Mouse (Mus musculus): ENCODE data around the gene Enpep.

The Enpep gene

GRCm38 (mm10) chr3:129312511-129312910, 20.0 kb downstream of the Enpep start:
- DNase-seq (ENCODE audit: low spot score in 2 of 2), result no peak

DNA sequence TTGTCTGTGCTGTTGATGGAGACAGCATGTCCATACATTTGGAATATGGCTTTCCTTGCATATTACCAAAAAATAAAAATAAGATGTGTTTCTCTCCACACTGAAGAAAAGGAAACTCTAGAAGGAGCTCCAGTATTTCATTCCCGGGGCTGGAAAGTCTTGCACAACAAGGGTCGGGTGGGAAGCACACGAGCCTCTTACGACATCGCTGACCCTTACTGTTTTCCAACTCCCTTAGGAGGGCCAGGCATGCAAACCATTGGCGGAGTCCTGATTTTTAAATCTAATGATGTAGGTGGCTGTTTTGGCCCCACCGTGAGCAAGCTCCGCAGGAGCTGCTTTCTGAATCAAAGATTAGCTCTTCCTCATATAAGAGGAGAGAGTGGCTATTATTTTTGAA, 20.6 kb downstream of the Enpep start:
- no peak for DNase-seq (ENCODE audit: low spot score in 2 of 2)

- no peak for DNase-seq (ENCODE audit: low spot score in 2 of 2)
Measured at GRCm38 (mm10) chr3:129309926-129310325, 22.6 kb downstream of the Enpep start.

DNA sequence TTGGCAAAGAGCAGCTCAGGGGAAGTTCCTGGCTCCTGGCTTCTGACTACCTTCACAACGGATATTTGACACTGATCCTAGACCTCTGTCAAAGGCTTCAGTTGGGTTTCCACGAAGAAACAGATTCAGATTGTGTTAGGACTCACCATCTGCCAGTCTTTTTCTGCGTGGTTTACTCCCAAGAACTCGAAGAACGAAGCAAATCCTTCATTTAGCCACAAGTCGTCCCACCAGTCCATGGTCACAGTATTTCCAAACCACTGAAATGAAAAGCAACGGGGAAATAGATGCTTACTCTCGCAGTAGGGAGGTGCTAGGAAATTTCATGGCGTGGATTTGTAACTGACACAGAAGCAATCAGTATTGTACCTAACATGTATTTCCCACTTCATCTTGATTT, 23.6 kb downstream of the Enpep start:
- DNase-seq (ENCODE audit: low spot score in 2 of 2), result no peak

GRCm38 (mm10) chr3:129308102-129308752, 24.3 kb downstream of the Enpep start:
- peak; percentile 10 to 43 for DNase-seq (ENCODE audit: low spot score in 2 of 2)

DNA sequence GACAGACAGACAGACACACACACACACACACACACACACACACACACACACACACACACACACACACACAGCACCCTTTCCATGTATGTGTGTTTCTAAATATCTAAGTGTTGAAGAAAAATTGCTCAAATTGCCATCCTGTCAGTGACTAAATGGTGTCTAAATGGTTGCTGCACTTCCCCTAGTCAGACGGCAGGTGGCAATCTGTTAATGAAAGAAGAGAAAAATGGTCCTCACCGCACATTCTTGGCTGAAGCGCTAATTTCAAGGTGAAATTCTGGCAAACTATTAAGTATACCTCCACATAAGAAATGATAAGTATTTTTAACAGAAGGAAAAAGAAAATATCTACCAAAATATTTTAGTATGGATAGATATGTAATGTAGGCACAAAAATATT, 28.6 kb downstream of the Enpep start:
- peak in 1 of 2 experiments; percentile 30 for DNase-seq (ENCODE audit: low spot score in 2 of 2)

- DNase-seq (ENCODE audit: low spot score in 2 of 2), result peak in 1 of 2 experiments; percentile 10
Measured at GRCm38 (mm10) chr3:129299874-129300273, 32.6 kb downstream of the Enpep start.

- DNase-seq (ENCODE audit: low spot score in 2 of 2), result no peak
Measured at GRCm38 (mm10) chr3:129298606-129299005, 33.9 kb downstream of the Enpep start.

- no peak for DNase-seq (ENCODE audit: low spot score in 2 of 2)
Measured at GRCm38 (mm10) chr3:129296994-129297393, 35.5 kb downstream of the Enpep start.

GRCm38 (mm10) chr3:129295883-129296282, 36.6 kb downstream of the Enpep start:
- no peak for DNase-seq (ENCODE audit: low spot score in 2 of 2)

DNA sequence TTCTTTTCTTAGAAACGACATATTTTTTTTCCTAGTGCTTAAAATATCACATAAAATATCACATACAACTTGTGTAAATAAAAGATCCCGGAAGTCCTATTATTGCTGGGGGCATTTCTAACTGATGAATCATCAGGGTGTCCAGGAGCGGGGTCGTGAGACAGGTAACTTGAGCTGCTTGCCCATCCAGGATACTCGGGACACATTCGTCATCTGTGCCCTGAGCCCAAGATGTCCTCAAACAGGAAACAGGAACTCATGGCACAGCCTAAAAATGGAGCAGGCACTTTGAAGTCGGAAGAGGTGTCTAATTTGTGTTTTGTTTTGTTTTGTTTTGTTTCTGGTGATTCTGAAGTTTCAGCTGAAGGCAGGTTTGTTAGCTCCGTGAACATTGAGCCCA, 43.0 kb downstream of the Enpep start:
- no peak for DNase-seq (ENCODE audit: low spot score in 2 of 2)

GRCm38 (mm10) chr3:129287140-129287539, 45.4 kb downstream of the Enpep start:
- no peak for DNase-seq (ENCODE audit: low spot score in 2 of 2)

GRCm38 (mm10) chr3:129286426-129286825, 46.1 kb downstream of the Enpep start:
- no peak for DNase-seq (ENCODE audit: low spot score in 2 of 2)

DNA sequence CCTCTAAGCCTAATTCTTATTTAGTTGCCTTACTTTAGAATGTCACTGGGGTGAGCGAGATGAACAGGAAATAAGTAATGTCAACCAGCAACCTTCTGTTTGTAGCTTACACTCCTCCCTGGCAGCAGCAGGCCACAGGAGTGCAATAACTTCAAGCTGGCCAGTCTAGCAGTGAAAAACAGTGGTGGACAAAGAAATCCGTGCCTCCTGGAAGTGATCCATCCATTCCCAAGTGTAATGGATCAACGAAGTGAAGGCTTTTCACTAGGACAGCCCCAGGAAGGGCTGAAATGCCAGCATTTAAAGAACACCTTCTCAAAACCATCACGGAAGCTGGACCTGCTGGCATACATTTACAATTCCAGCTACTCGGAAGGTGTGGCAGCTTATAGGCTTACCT, 48.2 kb downstream of the Enpep start:
- DNase-seq (ENCODE audit: low spot score in 2 of 2), result no peak

- no peak for DNase-seq (ENCODE audit: low spot score in 2 of 2)
Measured at GRCm38 (mm10) chr3:129279441-129279840, 53.1 kb downstream of the Enpep start.

DNA sequence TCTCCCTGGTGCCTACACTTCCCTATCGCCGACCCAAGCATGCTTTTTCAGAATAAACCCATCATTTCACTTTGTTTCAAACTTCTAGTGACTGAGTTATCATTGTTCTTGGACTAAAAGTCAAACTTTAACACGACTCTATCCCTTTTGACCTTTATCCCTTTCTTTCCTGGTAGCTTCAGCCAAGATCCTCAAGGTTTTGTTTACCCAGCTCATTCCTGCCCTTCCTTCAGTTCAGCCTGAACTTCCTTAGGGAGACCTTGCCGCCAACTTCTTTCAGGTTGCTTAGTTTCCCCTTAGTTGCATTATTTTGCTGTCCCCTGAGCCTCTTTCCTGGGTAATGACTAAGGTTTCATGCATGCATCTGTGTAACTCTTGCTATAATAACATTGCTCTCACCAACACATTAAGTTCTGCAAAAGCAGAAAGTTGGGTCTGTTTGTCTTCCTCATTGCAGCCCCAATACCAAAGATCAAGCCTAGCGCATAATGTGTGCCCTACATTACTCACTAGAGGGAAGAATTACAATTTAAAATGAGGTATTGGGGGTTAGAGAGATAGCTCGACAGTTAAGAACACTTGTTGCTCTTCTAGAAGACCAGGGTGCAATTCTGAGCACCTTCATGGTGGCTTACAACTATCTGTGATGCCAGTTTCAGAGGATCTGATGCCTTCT, 59.2 kb downstream of the Enpep start:
- DNase-seq (ENCODE audit: low spot score in 2 of 2), result no peak

DNA sequence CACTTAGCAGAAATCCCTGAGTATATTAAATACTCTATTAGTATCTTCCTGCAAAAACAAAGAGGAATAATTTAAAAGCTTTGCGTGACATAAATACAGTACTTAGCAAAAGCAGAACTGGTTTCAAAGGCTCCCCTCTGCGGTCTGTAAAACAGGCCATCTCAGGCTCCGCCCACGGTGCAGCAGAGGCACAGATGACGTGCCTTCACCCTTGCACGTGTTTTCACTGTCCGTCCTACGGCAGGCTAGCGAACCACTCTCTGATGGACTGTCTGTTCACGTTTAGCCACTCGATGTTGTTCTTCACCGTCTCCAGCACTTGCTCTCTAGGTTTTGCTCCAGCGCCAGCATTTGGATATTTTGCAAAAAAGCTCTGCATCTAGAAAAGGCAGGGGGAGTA, 62.5 kb downstream of the Enpep start:
- DNase-seq (ENCODE audit: low spot score in 2 of 2), result peak; percentile 47 to 48

DNA sequence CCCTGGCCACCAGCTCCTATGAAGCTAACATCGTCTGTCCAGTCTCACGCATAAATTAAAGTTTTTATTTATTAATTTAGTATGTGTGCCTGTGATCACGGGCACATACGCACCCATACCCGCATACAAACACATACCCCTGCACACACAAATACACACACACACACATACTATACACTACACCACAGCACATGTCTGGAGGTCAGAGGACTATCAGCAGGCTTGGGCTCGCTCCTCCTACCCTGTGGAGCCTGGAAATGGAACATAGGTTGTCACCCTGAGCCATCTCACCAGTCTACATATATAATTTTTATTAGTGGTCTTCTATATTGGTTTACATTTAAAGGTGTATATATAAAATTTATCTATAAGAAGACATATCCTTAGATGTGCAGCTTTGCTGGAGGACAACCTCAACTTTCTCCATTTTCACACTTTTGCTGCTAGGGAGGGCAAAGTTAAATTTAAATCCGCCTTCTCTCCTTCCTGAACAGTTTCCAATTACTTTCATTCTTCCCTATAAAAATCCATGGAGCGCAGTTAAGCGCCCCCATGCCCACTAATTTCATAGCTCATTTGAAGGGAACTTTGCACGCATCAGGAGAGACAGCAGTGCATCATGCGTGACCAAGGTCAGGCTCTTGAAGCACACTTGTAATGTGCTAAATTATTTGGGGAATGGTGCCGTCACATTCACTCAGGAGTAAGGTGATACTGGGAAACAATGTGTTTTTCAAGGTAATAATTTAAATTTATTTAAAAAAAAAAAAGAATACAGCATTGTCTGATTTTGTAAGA, 63.4 kb downstream of the Enpep start:
- no peak for DNase-seq (ENCODE audit: low spot score in 2 of 2)

GRCm38 (mm10) chr3:129258497-129258896, 74.0 kb downstream of the Enpep start:
- DNase-seq (ENCODE audit: low spot score in 2 of 2), result no peak

DNA sequence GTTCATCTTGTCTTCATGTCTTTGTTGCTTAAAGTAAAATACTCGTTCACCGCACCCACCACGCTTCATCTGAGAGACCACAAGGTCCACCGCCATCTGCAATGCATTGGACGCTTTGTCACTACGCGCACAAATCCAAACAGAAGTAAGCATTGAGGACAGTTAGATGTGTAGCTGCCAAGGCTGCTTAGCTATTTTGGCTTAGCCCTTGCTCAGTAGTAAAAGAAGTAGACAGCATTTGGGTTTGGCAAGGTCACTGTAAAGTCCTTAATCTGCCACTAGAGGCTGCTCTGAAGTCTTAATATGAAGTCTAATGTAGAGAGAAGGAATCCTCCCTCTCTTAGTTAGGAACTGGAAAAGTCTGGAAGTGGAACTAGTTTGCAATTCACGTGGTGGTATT, 75.8 kb downstream of the Enpep start:
- no peak for DNase-seq (ENCODE audit: low spot score in 2 of 2)

DNA sequence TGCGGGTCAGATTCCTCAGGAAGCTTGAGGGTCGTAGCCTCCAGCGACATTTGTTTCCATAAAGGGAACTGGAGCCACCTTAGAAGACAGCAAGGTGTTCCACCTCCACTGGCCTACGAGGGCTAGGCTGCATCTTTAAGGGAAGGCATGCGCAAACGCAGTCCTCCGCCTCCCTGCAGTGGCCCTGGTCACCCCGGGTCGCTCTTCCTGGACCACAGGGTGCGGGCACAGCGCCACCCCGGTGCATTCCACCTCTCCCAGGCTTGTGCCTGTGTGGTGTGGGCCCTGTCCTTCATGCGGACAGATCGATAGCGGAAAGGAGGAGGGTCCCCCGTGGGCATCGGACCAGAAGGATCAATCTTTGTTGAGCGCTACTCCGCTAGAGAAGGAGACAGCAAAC, 76.2 kb downstream of the Enpep start:
- DNase-seq (ENCODE audit: low spot score in 2 of 2), result no peak

DNA sequence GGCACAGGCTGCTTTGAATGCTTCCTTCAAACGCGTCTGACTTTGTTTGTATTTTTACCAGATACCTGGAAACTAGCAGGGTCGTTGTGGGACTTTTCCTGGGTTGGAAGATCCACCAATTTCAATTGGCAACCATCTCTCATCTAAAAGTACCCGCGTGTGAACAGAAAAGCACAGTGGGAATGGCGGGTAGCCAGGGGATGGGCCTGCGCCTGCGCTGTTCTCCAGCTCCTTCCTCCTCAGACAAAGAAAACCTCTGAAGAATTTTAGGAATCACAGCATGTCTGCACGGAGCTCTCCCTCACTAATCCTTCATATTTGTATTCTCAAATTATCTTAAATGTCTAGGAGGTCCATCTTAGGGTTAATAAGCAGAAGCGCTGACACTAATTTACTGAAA, 78.3 kb downstream of the Enpep start:
- DNase-seq (ENCODE audit: low spot score in 2 of 2), result no peak

GRCm38 (mm10) chr3:129250997-129251396, 81.5 kb downstream of the Enpep start:
- DNase-seq (ENCODE audit: low spot score in 2 of 2), result no peak
